Mouse (Mus musculus) NIH3T3 (cell line): ENCODE measurements at regions not wholly inside any gene's neighbourhood (a gene's known extent, or its start where the extent isn't known, plus 50 kb on each side); places are given as distances from the start of the nearest gene placed in this dataset.

Source experiments
- DNase-seq: peaks from one replicate; pipeline ENCODE4 v3.0.0-alpha.2; 2012; ENCODE audit warnings: low read depth

DNA sequence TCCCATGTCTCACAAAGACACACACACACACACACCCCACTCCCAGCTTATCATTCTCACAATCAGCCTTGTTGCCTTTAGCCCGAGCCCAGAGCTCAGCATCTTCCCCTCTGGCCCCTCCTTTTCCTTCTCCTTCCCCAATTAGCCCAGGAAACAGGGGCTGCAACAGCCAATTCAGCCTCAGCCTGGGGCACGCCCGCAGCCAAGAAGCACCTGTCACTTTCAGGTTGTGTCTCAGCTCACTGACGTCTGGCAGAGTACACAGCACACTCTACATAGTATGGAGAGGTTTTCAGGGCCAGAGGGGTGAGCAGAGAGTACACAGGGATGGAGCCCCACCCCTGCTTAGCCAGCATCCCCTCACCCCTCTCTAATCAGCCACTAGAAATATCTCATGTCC lies 106.4 kb downstream of the Plxna1 start:
- DNase-seq: no peak

- no peak for DNase-seq
Measured at GRCm38 (mm10) chr6:89256630-89257292, 105.7 kb downstream of the Plxna1 start.

GRCm38 (mm10) chr6:89257416-89257815 lies 105.0 kb downstream of the Plxna1 start:
- no peak for DNase-seq

DNA sequence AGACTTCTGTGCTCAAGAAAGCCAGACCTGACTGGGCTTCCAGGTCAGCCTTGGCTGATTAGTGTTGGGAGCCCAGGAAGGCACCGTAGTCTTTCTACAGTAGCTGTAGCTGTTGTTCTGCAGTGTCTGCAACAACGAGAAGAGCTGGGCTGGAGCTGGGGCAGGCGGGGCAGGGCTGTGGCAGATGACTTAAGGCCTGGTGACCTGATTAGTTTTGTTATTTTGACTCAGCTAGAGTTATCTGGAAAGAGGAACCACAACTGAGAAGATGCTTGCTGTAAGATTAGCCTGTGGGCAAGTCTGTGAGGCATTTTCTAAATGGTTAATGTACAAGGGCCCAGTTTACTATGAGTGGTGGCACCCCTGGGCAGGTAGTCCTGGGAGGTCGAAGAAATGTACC lies 104.3 kb downstream of the Plxna1 start:
- DNase-seq: no peak

GRCm38 (mm10) chr6:89259406-89259994 lies 102.9 kb downstream of the Plxna1 start:
- no peak for DNase-seq

DNA sequence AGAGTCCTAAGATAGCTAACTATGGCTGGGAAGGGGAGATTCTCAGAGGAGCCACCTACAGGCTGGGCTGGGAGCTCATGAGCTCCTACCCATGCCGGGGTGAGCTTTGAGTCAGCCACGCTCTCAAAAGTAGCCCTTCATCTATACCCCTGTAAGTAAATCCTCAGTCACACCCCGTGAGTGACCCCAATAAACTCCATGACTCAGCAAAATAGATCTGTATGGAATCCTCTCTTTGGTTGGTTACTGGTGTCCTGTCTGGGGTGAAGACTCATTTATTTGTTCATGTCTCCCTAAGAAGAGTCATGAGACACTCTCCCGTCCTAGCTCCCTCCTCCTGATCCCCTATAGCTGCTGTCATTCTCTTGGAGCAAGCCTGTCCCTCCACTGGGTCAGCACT lies 99.5 kb downstream of the Plxna1 start:
- peak; percentile 12 for DNase-seq

GRCm38 (mm10) chr6:89265296-89265695 lies 97.1 kb downstream of the Plxna1 start:
- no peak for DNase-seq
